Mouse (Mus musculus): ENCODE results near the gene Kif23. TPM values are rescaled to one million over a fixed set of nuclear protein-coding genes. Genes with fewer than 3 reads are reported as not detected.
A peak's percentile ranks its signal among the peaks of the same experiment; 100 is the strongest.

Gene Kif23
- 12.3 and 33.6 TPM in 2 replicates for polyA plus RNA-seq (2015; fragmentation: Nextera tagmentation; extraction: Ambion mirVana)

DNA sequence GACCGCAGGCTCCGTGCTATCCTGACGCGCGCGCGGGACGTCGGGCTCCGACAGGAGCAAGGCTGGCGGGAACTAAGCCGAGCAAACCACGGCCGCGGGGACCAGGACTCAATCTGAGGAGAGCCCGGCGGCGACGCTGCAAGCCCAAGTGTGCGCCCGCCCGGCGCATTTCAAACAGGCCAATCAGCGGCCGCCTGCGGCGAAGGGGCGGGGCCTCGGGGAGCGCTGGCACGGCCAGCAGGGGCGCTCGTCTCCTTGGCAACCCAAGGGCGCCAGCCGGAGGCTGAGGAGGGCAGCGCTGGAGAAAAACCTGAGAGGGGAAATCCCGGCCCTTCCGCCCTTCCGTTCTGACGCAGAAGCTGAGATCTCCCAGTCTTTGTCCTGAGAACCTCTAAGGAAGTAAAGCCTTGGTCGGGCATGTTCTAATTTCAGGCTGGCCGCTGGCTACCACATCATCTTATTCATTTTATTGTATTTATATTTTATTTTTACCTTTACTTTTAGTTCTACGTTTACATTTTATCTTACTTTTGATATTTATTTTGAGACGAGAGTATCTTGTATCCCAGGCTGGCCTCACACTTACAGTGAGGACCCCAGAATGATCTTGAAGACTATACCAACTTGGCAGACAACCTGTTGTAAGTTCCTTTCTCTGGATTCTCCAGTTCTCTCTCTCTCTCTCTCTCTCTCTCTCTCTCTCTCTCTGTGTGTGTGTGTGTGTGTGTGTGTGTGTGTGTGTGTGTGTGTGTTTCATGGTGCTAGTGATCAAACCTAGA, at the start of gene Kif23:
Gene Kif23, minus strand, starts transcription at position 152 of the 779 bp plus-strand sequence.
- 1% methylated on average over 44 of the region's 44 CpGs for WGBS
- Histone ChIP-seq H3K9me3 (replicated peaks) (no peaks in the 10 kb centered on the region), H3K36me3 (no peaks in the 10 kb centered on the region), H3K4me3 (replicated peaks) (peak within 1 kb of the TSS; percentile 67), H3K27me3 (replicated peaks) (no peaks in the 10 kb centered on the region), H3K4me1 (peaks cover 19% of the 10 kb centered on the region), H3K4me2 (peak within 1 kb of the TSS; percentile 100), H3K9ac (replicated peaks) (peak within 1 kb of the TSS; percentile 64), H3K27ac (replicated peaks) (peak within 1 kb of the TSS; percentile 68)
- peak; percentile 91 for ATAC-seq (ENCODE audit: low FRiP score)

DNA sequence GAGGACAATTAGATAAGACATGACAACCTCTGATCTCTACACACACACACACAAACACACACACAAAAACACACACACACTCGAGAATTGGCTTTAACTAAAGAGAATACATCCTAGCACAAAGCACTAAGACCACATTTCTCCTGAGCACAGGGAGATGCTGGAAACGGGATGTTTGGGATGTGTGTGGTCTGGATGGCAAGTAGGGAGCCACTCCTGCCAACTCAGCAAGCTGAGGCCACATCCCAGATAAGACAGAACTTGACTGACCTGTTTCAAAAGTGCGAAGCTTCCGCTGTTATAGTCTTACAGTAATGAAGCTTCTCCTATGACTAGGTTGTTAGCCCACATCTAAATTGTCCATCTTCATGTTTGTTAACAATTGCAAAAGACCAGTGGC, 44.6 kb upstream of the Kif23 start:
- ATAC-seq (ENCODE audit: low FRiP score) = no peak
- WGBS = 70% methylated on average over 4 of the region's 4 CpGs
- H3K36me3 ChIP-seq = no peaks in the 10 kb centered on the region
- H3K4me2 ChIP-seq = no peak overlapping the region
- H3K9ac ChIP-seq (replicated peaks) = no peak overlapping the region
- no peak overlapping the region for H3K4me3 ChIP-seq (replicated peaks)
- no peaks in the 10 kb centered on the region for H3K4me1 ChIP-seq
- H3K27me3 ChIP-seq (replicated peaks) = no peaks in the 10 kb centered on the region
- H3K9me3 ChIP-seq (replicated peaks) = no peaks in the 10 kb centered on the region
- H3K27ac ChIP-seq (replicated peaks) = no peak overlapping the region

DNA sequence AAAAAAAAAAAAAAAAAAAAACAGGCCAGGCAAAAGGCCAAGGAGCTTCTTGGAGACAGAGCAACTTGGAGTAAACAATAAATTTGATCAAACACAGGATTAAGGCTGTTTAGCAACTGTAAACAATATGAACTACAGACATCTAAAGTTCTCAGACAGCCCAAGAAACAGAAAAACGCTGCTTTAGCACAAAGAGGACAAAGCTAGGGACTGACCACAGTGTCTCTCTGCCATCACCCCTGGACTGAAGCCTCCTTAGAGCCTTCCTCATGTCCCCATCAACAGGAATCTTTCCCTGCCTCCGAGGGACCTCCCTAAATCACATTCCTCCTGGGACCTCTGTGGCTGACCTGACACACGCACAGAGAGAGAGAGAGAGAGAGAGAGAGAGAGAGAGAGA, 44.2 kb upstream of the Kif23 start:
- WGBS = 43% methylated on average over 3 of the region's 3 CpGs

DNA sequence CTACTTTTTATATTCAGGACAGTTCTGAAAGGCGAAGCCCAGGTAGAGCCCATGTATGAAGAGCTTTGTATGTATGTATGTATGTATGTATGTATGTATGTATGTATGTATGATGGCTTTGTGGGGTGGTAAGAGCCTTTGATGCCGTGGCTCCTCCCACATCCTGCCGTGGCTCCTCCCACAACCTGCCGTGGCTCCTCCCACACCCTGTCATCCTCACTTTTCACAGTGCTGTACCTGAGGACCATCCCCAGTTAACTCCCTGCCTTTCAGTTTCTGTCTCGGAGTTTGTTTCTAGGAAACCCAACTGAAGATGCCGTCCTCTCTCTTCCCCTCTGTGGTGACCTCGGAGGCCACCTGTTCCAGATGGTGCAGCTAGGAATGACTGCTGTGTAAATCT, 39.5 kb upstream of the Kif23 start:
- 92% methylated on average over 7 of the region's 7 CpGs for WGBS
- no peak for ATAC-seq (ENCODE audit: low FRiP score)
- H3K27me3 ChIP-seq (replicated peaks) = no peaks in the 10 kb centered on the region

More for the DNA sequence above, 44.2 kb upstream of the Kif23 start:
- no peak overlapping the region for H3K4me3 ChIP-seq (replicated peaks)
- H3K36me3 ChIP-seq = no peaks in the 10 kb centered on the region
- no peak overlapping the region for H3K4me2 ChIP-seq
- no peaks in the 10 kb centered on the region for H3K27me3 ChIP-seq (replicated peaks)
- H3K9me3 ChIP-seq (replicated peaks) = no peaks in the 10 kb centered on the region
- H3K27ac ChIP-seq (replicated peaks) = no peak overlapping the region
- H3K4me1 ChIP-seq = no peaks in the 10 kb centered on the region
- ATAC-seq (ENCODE audit: low FRiP score) = no peak
- H3K9ac ChIP-seq (replicated peaks) = no peak overlapping the region

DNA sequence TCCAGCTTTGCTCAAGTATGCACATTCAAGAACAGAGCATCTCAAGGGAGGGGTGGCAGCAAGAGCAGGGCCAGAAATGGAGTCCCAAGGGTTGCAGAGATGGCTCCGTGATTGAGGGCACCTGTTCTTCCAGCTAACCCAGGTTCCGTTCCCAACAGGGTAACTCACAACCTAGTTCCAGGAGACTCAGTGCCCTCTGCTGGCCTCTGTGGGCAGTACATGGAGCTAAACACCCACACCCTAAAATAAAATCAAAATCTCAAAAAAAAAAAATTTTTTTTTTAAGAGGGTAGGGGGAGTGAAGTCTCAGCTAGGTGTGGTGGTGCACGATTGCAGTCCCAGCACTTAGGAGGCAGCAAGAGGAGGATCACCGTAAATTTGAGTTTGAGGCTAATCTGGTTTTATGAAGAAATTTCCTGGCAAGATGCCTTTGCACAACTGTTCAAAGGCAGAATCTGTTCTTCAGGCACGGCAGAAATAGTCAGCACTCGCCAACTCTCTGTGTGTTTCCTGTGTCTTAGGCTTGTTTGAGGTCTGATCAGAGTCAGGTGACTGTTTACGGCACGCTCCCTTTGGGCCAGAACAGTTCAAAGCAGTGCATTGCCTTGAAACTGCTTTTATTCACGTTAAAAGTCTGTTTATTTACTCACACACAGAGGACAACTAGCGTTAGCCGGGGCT, 38.7 kb upstream of the Kif23 start:
- Histone ChIP-seq H3K36me3 (no peaks in the 10 kb centered on the region), H3K27me3 (replicated peaks) (no peaks in the 10 kb centered on the region), H3K4me2 (0 out of 2 replicates have a peak overlapping the region, but pooled peaks have one; percentile 16), H3K4me3 (replicated peaks) (no peak overlapping the region), H3K9me3 (replicated peaks) (no peaks in the 10 kb centered on the region), H3K27ac (replicated peaks) (no peak overlapping the region), H3K4me1 (peaks cover 11% of the 10 kb centered on the region; the same call in 1 of the 2 replicates), H3K9ac (replicated peaks) (no peak overlapping the region)
- no peak for ATAC-seq (ENCODE audit: low FRiP score)
- WGBS = 54% methylated on average over 11 of the region's 11 CpGs

More for the DNA sequence above, 39.5 kb upstream of the Kif23 start:
- Histone ChIP-seq H3K36me3 (no peaks in the 10 kb centered on the region), H3K4me3 (replicated peaks) (no peak overlapping the region), H3K9me3 (replicated peaks) (no peaks in the 10 kb centered on the region), H3K4me2 (no peak overlapping the region), H3K27ac (replicated peaks) (no peak overlapping the region), H3K4me1 (peaks cover 11% of the 10 kb centered on the region; the same call in 1 of the 2 replicates), H3K9ac (replicated peaks) (no peak overlapping the region)

DNA sequence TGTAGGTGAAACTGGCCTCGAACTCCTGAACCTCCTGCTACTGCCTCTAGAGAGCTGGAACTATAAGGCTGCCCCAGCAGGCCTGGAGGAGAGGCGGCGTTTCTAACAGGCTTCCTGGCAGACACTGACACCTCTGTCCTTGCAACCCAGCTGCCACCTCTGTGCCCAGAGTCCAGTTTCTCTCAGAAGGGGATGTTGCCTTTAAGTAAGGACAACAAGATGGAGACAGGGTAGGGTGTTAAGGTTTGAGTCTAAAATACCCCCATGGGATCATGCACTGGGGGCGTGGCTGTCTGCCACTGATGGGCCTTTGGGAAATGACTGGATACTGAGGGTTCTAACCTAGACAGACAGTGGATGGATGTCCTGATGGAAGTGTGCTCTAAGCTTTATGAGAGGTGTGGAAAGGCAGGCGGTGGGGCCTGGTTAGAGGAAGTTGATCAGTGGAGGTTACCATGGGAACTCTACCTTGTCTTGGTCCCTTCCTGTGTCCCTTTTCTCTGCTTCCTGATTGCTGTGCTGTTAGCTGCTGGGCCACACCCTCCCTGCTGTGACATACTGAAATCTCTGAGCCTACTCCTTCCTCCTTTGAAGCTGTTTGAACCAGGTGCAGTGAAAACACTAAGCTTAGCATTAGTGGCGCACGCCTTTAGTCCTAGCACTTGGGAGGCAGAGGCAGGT, 36.5 kb upstream of the Kif23 start:
- Histone ChIP-seq H3K27me3 (replicated peaks) (no peaks in the 10 kb centered on the region), H3K4me1 (peaks cover 11% of the 10 kb centered on the region; the same call in 1 of the 2 replicates), H3K9me3 (replicated peaks) (no peaks in the 10 kb centered on the region), H3K27ac (replicated peaks) (no peak overlapping the region), H3K4me3 (replicated peaks) (no peak overlapping the region), H3K9ac (replicated peaks) (no peak overlapping the region), H3K4me2 (no peak overlapping the region), H3K36me3 (no peaks in the 10 kb centered on the region)
- 88% methylated on average over 7 of the region's 7 CpGs for WGBS
- no peak for ATAC-seq (ENCODE audit: low FRiP score)

DNA sequence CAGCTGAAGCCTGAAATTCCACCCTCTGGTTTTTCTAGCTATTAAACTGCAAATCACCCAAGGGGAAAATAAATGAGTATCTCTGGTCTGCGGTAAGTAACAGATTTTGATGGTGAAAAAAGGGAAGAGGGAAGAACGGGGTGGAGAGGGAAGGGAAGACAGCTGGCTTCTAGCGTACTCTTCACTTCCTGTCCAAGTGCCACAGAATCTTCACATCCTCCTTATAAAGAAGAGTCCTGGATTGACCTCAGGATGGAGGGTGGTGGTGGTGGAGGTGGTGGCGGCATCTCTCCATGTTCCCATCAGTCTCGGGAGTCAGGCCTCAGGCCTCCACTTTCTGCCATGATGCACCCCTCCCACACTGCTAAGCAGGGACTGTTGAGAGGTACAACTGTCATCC, 35.3 kb upstream of the Kif23 start:
- no peak overlapping the region for H3K4me2 ChIP-seq
- no peak overlapping the region for H3K9ac ChIP-seq (replicated peaks)
- no peaks in the 10 kb centered on the region for H3K36me3 ChIP-seq
- WGBS = 61% methylated on average over 5 of the region's 5 CpGs
- peaks cover 11% of the 10 kb centered on the region; the same call in 1 of the 2 replicates for H3K4me1 ChIP-seq
- no peak for ATAC-seq (ENCODE audit: low FRiP score)
- H3K27me3 ChIP-seq (replicated peaks) = no peaks in the 10 kb centered on the region
- H3K4me3 ChIP-seq (replicated peaks) = no peak overlapping the region
- H3K27ac ChIP-seq (replicated peaks) = no peak overlapping the region
- no peaks in the 10 kb centered on the region for H3K9me3 ChIP-seq (replicated peaks)

DNA sequence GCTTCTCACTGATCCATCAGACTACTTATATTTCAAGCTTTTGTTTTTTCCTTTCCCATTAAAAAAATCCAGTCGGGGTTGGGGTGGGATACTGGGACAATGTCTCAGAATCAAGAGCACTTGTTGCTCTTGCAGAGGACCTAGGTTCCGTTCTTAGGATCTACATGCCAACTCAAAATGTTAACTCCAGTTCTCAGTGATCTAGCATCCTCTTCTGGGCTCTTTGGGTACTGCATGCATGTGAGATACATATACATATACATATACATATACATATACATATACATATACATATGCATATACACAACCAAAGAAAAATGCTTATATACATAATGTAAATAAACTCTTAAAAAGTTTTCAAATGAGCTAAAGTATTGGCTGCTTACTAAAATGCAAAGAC, 33.4 kb upstream of the Kif23 start:
- Histone ChIP-seq H3K9me3 (replicated peaks) (no peaks in the 10 kb centered on the region), H3K9ac (replicated peaks) (no peak overlapping the region), H3K4me3 (replicated peaks) (no peak overlapping the region), H3K27ac (replicated peaks) (no peak overlapping the region), H3K27me3 (replicated peaks) (no peaks in the 10 kb centered on the region), H3K4me2 (no peak overlapping the region), H3K4me1 (peaks cover 11% of the 10 kb centered on the region; the same call in 1 of the 2 replicates), H3K36me3 (no peaks in the 10 kb centered on the region)
- no peak for ATAC-seq (ENCODE audit: low FRiP score)
- WGBS = 86% methylated on average over 2 of the region's 2 CpGs

DNA sequence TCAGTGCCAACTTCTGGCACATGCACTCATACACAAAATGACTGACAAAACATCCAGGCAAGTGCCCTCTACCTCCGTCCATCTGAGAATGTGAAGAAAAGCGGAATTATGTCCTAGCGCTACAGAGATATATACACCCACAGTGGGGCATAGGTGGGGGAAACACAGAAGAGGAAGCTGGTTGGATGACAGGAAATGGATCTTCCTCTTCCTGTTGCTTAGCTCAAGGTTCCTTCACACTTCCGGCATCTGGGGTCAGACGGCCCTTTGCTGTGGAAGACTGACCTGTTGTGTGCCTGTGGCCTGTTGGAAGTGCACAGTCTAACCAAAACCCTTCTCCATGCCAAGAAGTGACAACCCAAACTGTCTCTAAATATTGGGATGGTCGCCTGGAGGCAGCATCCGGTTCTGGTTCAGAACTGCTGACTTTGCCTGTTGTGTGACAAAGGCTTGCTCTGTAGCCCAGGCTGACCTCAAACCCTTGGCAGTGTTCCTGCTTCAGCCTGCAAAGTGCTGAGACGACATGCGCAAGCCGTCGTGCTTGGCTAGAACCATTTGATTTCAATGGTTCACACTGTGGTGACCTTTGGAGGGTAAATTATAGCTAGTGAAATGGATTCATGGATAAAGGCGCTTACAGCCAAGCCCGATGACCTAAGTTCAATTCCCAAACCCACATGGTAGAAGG, 30.8 kb upstream of the Kif23 start:
- WGBS = 88% methylated on average over 13 of the region's 13 CpGs
- H3K4me2 ChIP-seq = no peak overlapping the region
- H3K9ac ChIP-seq (replicated peaks) = no peak overlapping the region
- H3K4me3 ChIP-seq (replicated peaks) = no peak overlapping the region
- no peak overlapping the region for H3K27ac ChIP-seq (replicated peaks)
- H3K36me3 ChIP-seq = no peaks in the 10 kb centered on the region
- no peak for ATAC-seq (ENCODE audit: low FRiP score)
- H3K27me3 ChIP-seq (replicated peaks) = no peaks in the 10 kb centered on the region
- H3K4me1 ChIP-seq = peaks cover 11% of the 10 kb centered on the region; the same call in 1 of the 2 replicates
- H3K9me3 ChIP-seq (replicated peaks) = no peaks in the 10 kb centered on the region

DNA sequence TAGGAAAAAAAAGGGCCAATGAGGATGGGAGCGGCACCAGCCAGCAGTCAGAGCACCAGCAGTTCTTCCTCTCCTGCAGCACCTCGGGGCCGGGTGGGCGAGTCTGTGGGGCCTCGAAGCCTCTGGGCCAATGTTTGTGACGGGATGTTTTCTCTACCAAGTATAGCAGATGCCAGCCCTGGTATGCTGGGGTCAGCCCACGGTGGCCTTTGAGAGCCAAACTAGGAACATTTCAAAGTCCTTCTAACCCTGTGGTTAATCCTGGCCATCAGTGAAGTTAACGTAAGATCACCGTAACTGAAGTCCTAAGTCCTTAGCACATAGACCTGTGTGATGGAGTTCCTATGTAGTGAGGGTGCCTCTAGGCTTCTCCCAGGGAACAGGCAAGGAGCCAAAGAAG, 25.5 kb upstream of the Kif23 start:
- ATAC-seq (ENCODE audit: low FRiP score) = no peak
- H3K27ac ChIP-seq (replicated peaks) = no peak overlapping the region
- no peak overlapping the region for H3K4me3 ChIP-seq (replicated peaks)
- WGBS = 48% methylated on average over 9 of the region's 9 CpGs
- H3K9me3 ChIP-seq (replicated peaks) = no peaks in the 10 kb centered on the region
- H3K4me1 ChIP-seq = 0 out of 2 replicates have a peak, but pooled peaks cover 4% of the 10 kb centered on the region
- H3K27me3 ChIP-seq (replicated peaks) = no peaks in the 10 kb centered on the region
- H3K9ac ChIP-seq (replicated peaks) = no peak overlapping the region
- no peak overlapping the region for H3K4me2 ChIP-seq
- no peaks in the 10 kb centered on the region for H3K36me3 ChIP-seq

DNA sequence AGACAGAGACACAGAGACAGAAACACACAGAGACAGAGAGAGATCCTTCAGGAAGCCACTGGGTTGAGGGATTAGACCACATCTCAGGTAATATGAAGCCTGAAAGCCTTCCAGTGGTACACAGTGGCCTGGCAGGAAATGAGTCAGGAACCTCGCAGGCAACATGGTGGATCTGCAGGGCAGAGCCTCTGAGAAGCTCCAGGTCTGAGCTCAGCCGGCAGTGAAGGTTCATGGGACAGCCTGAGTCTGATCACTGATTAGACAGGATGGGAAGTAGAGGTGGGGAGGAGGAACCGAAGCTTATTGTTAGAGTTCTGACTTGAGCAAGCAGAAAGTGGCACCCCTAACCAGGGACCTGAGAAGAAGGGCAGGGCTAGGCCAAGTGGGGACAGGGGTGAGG, 24.5 kb upstream of the Kif23 start:
- WGBS = 84% methylated on average over 3 of the region's 3 CpGs
- Histone ChIP-seq H3K9me3 (replicated peaks) (no peaks in the 10 kb centered on the region), H3K4me3 (replicated peaks) (no peak overlapping the region), H3K4me2 (no peak overlapping the region), H3K27me3 (replicated peaks) (no peaks in the 10 kb centered on the region), H3K27ac (replicated peaks) (no peak overlapping the region), H3K9ac (replicated peaks) (no peak overlapping the region), H3K36me3 (no peaks in the 10 kb centered on the region), H3K4me1 (0 out of 2 replicates have a peak, but pooled peaks cover 5% of the 10 kb centered on the region)
- ATAC-seq (ENCODE audit: low FRiP score) = no peak

All from neural tube, embryonic 15.5 days (tissue).